Mouse (Mus musculus): Measurements from ENCODE around the gene Tcf20.

Tcf20 gene

GRCm38 (mm10) chr15:82938155-82938569 lies 49.5 kb downstream of the Tcf20 start:
- in situ Hi-C loops (cut with MboI; ENCODE audit: low pct_unique_long_range_greater_than_20kb in 1 of 2, low sequenced_read_pairs in 2 of 2, unreplicated experiment in 1 of 2): no loop called here

GRCm38 (mm10) chr15:82937428-82937992 lies 50.2 kb downstream of the Tcf20 start:
- in situ Hi-C loops (cut with MboI; ENCODE audit: low pct_unique_long_range_greater_than_20kb in 1 of 2, low sequenced_read_pairs in 2 of 2, unreplicated experiment in 1 of 2): no loop called here

- in situ Hi-C loops (cut with MboI; ENCODE audit: low pct_unique_long_range_greater_than_20kb in 1 of 2, low sequenced_read_pairs in 2 of 2, unreplicated experiment in 1 of 2): no loop called here
These were observed 52.7 kb downstream of the Tcf20 start for GRCm38 (mm10) chr15:82934971-82935370.

GRCm38 (mm10) chr15:82932936-82933650 lies 54.6 kb downstream of the Tcf20 start:
- in situ Hi-C loops (cut with MboI; ENCODE audit: low pct_unique_long_range_greater_than_20kb in 1 of 2, low sequenced_read_pairs in 2 of 2, unreplicated experiment in 1 of 2): no loop called here

GRCm38 (mm10) chr15:82931436-82931835 lies 56.2 kb downstream of the Tcf20 start:
- in situ Hi-C loops (cut with MboI; ENCODE audit: low pct_unique_long_range_greater_than_20kb in 1 of 2, low sequenced_read_pairs in 2 of 2, unreplicated experiment in 1 of 2): no loop called here

GRCm38 (mm10) chr15:82929595-82929994 lies 58.1 kb downstream of the Tcf20 start:
- in situ Hi-C loops (cut with MboI; ENCODE audit: low pct_unique_long_range_greater_than_20kb in 1 of 2, low sequenced_read_pairs in 2 of 2, unreplicated experiment in 1 of 2): no loop called here

- in situ Hi-C loops (cut with MboI; ENCODE audit: low pct_unique_long_range_greater_than_20kb in 1 of 2, low sequenced_read_pairs in 2 of 2, unreplicated experiment in 1 of 2): no loop called here
These were observed 58.8 kb downstream of the Tcf20 start for GRCm38 (mm10) chr15:82928844-82929243.

GRCm38 (mm10) chr15:82928023-82928422 lies 59.6 kb downstream of the Tcf20 start:
- in situ Hi-C loops (cut with MboI; ENCODE audit: low pct_unique_long_range_greater_than_20kb in 1 of 2, low sequenced_read_pairs in 2 of 2, unreplicated experiment in 1 of 2): no loop called here

GRCm38 (mm10) chr15:82927057-82927456 lies 60.6 kb downstream of the Tcf20 start:
- in situ Hi-C loops (cut with MboI; ENCODE audit: low pct_unique_long_range_greater_than_20kb in 1 of 2, low sequenced_read_pairs in 2 of 2, unreplicated experiment in 1 of 2): no loop called here

- in situ Hi-C loops (cut with MboI; ENCODE audit: low pct_unique_long_range_greater_than_20kb in 1 of 2, low sequenced_read_pairs in 2 of 2, unreplicated experiment in 1 of 2): no loop called here
These were observed 62.8 kb downstream of the Tcf20 start for GRCm38 (mm10) chr15:82924679-82925425.

GRCm38 (mm10) chr15:82923531-82923930 lies 64.1 kb downstream of the Tcf20 start:
- in situ Hi-C loops (cut with MboI; ENCODE audit: low pct_unique_long_range_greater_than_20kb in 1 of 2, low sequenced_read_pairs in 2 of 2, unreplicated experiment in 1 of 2): no loop called here

- in situ Hi-C loops (cut with MboI; ENCODE audit: low pct_unique_long_range_greater_than_20kb in 1 of 2, low sequenced_read_pairs in 2 of 2, unreplicated experiment in 1 of 2): no loop called here
These were observed 64.9 kb downstream of the Tcf20 start for GRCm38 (mm10) chr15:82922755-82923154.

GRCm38 (mm10) chr15:82922052-82922451 lies 65.6 kb downstream of the Tcf20 start:
- in situ Hi-C loops (cut with MboI; ENCODE audit: low pct_unique_long_range_greater_than_20kb in 1 of 2, low sequenced_read_pairs in 2 of 2, unreplicated experiment in 1 of 2): no loop called here

- in situ Hi-C loops (cut with MboI; ENCODE audit: low pct_unique_long_range_greater_than_20kb in 1 of 2, low sequenced_read_pairs in 2 of 2, unreplicated experiment in 1 of 2): no loop called here
These were observed 66.1 kb downstream of the Tcf20 start for GRCm38 (mm10) chr15:82921559-82921958.

- in situ Hi-C loops (cut with MboI; ENCODE audit: low pct_unique_long_range_greater_than_20kb in 1 of 2, low sequenced_read_pairs in 2 of 2, unreplicated experiment in 1 of 2): no loop called here
These were observed 66.7 kb downstream of the Tcf20 start for GRCm38 (mm10) chr15:82920895-82921515.

- in situ Hi-C loops (cut with MboI; ENCODE audit: low pct_unique_long_range_greater_than_20kb in 1 of 2, low sequenced_read_pairs in 2 of 2, unreplicated experiment in 1 of 2): no loop called here
These were observed 69.7 kb downstream of the Tcf20 start for GRCm38 (mm10) chr15:82917965-82918364.

GRCm38 (mm10) chr15:82917207-82917844 lies 70.3 kb downstream of the Tcf20 start:
- in situ Hi-C loops (cut with MboI; ENCODE audit: low pct_unique_long_range_greater_than_20kb in 1 of 2, low sequenced_read_pairs in 2 of 2, unreplicated experiment in 1 of 2): no loop called here

- in situ Hi-C loops (cut with MboI; ENCODE audit: low pct_unique_long_range_greater_than_20kb in 1 of 2, low sequenced_read_pairs in 2 of 2, unreplicated experiment in 1 of 2): no loop called here
These were observed 73.2 kb downstream of the Tcf20 start for GRCm38 (mm10) chr15:82914455-82914854.

- in situ Hi-C loops (cut with MboI; ENCODE audit: low pct_unique_long_range_greater_than_20kb in 1 of 2, low sequenced_read_pairs in 2 of 2, unreplicated experiment in 1 of 2): no loop called here
These were observed 75.7 kb downstream of the Tcf20 start for GRCm38 (mm10) chr15:82911965-82912337.
